Mouse (Mus musculus) C2C12 (cell line): ENCODE measurements around the gene Mettl7a2.

Source experiments
- CEBPB ChIP-seq: IDR thresholded peaks from one replicate; pipeline ENCODE4 v1.6.1; 2011; ENCODE audit warnings: low read depth, mild to moderate bottlenecking, control low read depth, moderate library complexity
- CTCF ChIP-seq: IDR thresholded peaks from one replicate; pipeline ENCODE4 v1.5.1; 2011; ENCODE audit not compliant: control insufficient read depth, insufficient read depth, insufficient read length
- MAX ChIP-seq: IDR thresholded peaks from one replicate; pipeline ENCODE4 v1.6.1; 2011; ENCODE audit warnings: mild to moderate bottlenecking, control low read depth
- MYOD1 ChIP-seq: IDR thresholded peaks from one replicate; pipeline ENCODE4 v1.6.1; 2011; ENCODE audit warnings: low read depth; ENCODE audit not compliant: control insufficient read depth, insufficient read length
- MYOG ChIP-seq: IDR thresholded peaks from one replicate; pipeline ENCODE4 v1.6.1; 2011; ENCODE audit not compliant: control insufficient read depth, insufficient read length; ENCODE audit errors: extremely low read depth
- USF1 ChIP-seq: IDR thresholded peaks from one replicate; pipeline ENCODE4 v1.6.1; 2011; ENCODE audit warnings: low read depth, mild to moderate bottlenecking, control low read depth, moderate library complexity

DNA sequence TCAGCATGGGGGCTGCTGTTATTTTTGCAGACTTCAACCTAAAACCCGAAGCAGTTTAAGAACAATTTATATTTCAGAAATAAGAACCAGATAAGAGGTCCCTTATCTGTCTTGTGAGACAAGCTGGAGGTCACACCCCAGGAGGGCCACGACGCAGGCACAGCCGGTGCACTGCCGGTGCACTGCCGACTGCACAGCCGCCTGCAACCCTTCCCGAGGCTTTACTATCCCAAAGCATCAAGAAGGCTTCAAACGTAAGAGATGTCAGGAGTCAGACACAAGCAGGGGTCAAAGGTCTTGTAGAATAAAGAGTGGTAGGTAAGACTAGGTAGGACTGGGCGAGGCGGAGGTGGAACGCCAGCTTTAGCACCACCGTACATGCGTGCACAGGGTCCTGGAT is 49.3 kb downstream of the Mettl7a2 start:
- TF ChIP-seq CTCF, result no peak
- TF ChIP-seq USF1, result no peak
- no peak for TF ChIP-seq MYOG
- no peak for TF ChIP-seq CEBPB
- no peak for TF ChIP-seq MYOD1
- no peak for TF ChIP-seq MAX
